Mouse (Mus musculus) kidney, adult 2 months (tissue): ENCODE measurements around the gene Efna3. TPM values are rescaled to one million over a fixed set of nuclear protein-coding genes. Genes with fewer than 3 reads are reported as not detected.
A peak's percentile ranks its signal among the peaks of the same experiment; 100 is the strongest.

Source experiments
- DNase-seq: peaks from one replicate; pipeline ENCODE4 v3.0.0; 2021
- H3K27ac ChIP-seq: fragments of 200-500 bp; 2 replicates; pipeline ENCODE4 v1.5.1; 2012; ENCODE audit warnings: low read depth, low read length, control low read depth, inconsistent platforms; ENCODE audit not compliant: insufficient read depth
- H3K27me3 ChIP-seq: fragments of 200-500 bp; replicated peaks from 2 replicates; pipeline ENCODE4 v1.6.1; 2012; ENCODE audit warnings: mild to moderate bottlenecking, moderate library complexity, low read length, inconsistent platforms; ENCODE audit not compliant: control insufficient read depth, insufficient read depth
- H3K36me3 ChIP-seq: fragments of 200-500 bp; 2 replicates; pipeline ENCODE4 v1.6.1; 2012; ENCODE audit warnings: mild to moderate bottlenecking, moderate library complexity, low read length, inconsistent platforms; ENCODE audit not compliant: control insufficient read depth, insufficient read depth
- H3K4me1 ChIP-seq: fragments of 200-500 bp; 2 replicates; pipeline ENCODE4 v1.6.1; 2011; ENCODE audit warnings: low read length; ENCODE audit not compliant: control insufficient read depth, insufficient read depth
- H3K4me3 ChIP-seq: fragments of 200-500 bp; 2 replicates; pipeline ENCODE4 v1.5.1; 2011; ENCODE audit warnings: mild to moderate bottlenecking, low read depth, low read length, control low read depth; ENCODE audit not compliant: insufficient read depth
- CTCF ChIP-seq: fragments of 200-500 bp; conservative IDR thresholded peaks from 2 replicates; pipeline ENCODE4 v1.5.1; 2011; ENCODE audit warnings: low read depth, mild to moderate bottlenecking, control low read depth, low read length, moderate library complexity, mixed read lengths; ENCODE audit not compliant: insufficient read depth, insufficient read length
- POLR2A ChIP-seq: fragments of 200-500 bp; IDR thresholded peaks from one replicate; pipeline ENCODE4 v1.6.1; 2011; ENCODE audit warnings: low read depth, low read length, control low read depth
- WGBS: fragments of 180-500 bp; shearing (Covaris S2); methylation state at CpG from one replicate; pipeline ENCODE4 v1.1.7; 2018; 5-methylcytosine and 5-hydroxymethylcytosine counted together
- polyA plus RNA-seq: library from polyadenylated mRNA; depleted of rRNA; stranded (reverse); fragments of >200 nt; gene quantifications from 2 replicates; pipeline ENCODE4 v1.2.3, GENCODE M21; 2012

Gene Efna3
- polyA plus RNA-seq, 1 experiment: 2.4 TPM

- no peak for DNase-seq
- no peak for TF ChIP-seq POLR2A
- no peak for TF ChIP-seq CTCF
- no peaks in the 10 kb centered on the region for H3K27me3 ChIP-seq
- H3K4me3 ChIP-seq: no peak overlapping the region
- 38% methylated on average over 4 of the region's 4 CpGs for WGBS
- H3K4me1 ChIP-seq: peaks cover 12% of the 10 kb centered on the region
- H3K27ac ChIP-seq: peak overlapping the region; percentile 42
- no peaks in the 10 kb centered on the region for H3K36me3 ChIP-seq
Measured at GRCm38 (mm10) chr3:89305105-89305504, 17.7 kb downstream of the Efna3 start.

GRCm38 (mm10) chr3:89304440-89304839 is 18.3 kb downstream of the Efna3 start:
- TF ChIP-seq POLR2A (no peak), CTCF (no peak)
- no peak overlapping the region for H3K27ac ChIP-seq
- H3K4me3 ChIP-seq: no peak overlapping the region
- H3K27me3 ChIP-seq: no peaks in the 10 kb centered on the region
- no peak for DNase-seq
- H3K4me1 ChIP-seq: peaks cover 12% of the 10 kb centered on the region
- WGBS: 83% methylated on average over 6 of the region's 6 CpGs
- H3K36me3 ChIP-seq: no peaks in the 10 kb centered on the region

- Histone ChIP-seq H3K36me3 (no peaks in the 10 kb centered on the region), H3K27ac (peak overlapping the region; percentile 5; the same call in 1 of the 2 replicates), H3K27me3 (no peaks in the 10 kb centered on the region), H3K4me3 (no peak overlapping the region), H3K4me1 (peaks cover 11% of the 10 kb centered on the region)
- TF ChIP-seq CTCF: 0 out of 2 replicates have a peak, but pooled peaks have one; percentile 4
- no peak for TF ChIP-seq POLR2A
- 66% methylated on average over 2 of the region's 2 CpGs for WGBS
- DNase-seq: no peak
Measured at GRCm38 (mm10) chr3:89300514-89300913, 22.3 kb downstream of the Efna3 start.

- H3K4me1 ChIP-seq: peaks cover 6% of the 10 kb centered on the region
- H3K36me3 ChIP-seq: no peaks in the 10 kb centered on the region
- TF ChIP-seq POLR2A (no peak), CTCF (no peak)
- WGBS: 23% methylated on average over 1 of the region's 1 CpGs
- 0 out of 2 replicates have a peak overlapping the region, but pooled peaks have one; percentile 5 for H3K27ac ChIP-seq
- H3K27me3 ChIP-seq: no peaks in the 10 kb centered on the region
- H3K4me3 ChIP-seq: no peak overlapping the region
- peak; percentile 90 for DNase-seq
Measured at GRCm38 (mm10) chr3:89300071-89300470, 22.7 kb downstream of the Efna3 start.

GRCm38 (mm10) chr3:89299499-89299898 is 23.3 kb downstream of the Efna3 start:
- peak; percentile 67 for DNase-seq
- TF ChIP-seq POLR2A (no peak), CTCF (peak; percentile 31; the same call in 1 of the 2 replicates)
- H3K4me3 ChIP-seq: peak overlapping the region; percentile 24; the same call in 1 of the 2 replicates
- H3K36me3 ChIP-seq: no peaks in the 10 kb centered on the region
- peaks cover 3% of the 10 kb centered on the region; the same call in 1 of the 2 replicates for H3K4me1 ChIP-seq
- no peaks in the 10 kb centered on the region for H3K27me3 ChIP-seq
- peak overlapping the region; percentile 7; the same call in 1 of the 2 replicates for H3K27ac ChIP-seq
- WGBS: 2% methylated on average over 14 of the region's 14 CpGs

DNA sequence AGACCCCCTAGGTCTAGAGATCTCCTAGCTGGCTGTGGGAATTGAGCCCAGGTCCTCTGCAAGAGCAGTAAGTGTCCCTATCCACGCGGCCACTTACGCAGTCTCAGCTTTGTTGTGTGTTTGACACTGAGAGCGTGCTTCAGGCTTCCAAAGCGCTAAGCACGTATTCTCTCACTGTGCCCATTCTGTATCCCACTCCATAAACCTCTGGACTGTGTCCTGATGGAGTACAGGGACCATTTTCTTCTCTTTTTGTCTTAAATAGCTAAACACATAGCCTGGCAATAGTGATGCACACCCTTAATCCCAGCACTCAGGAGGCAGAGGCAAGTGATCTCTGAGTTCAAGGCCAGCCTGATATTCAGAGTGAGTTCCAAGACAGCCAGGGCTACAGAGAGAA is 23.9 kb downstream of the Efna3 start:
- no peak overlapping the region for H3K4me3 ChIP-seq
- TF ChIP-seq POLR2A: no peak
- no peak for TF ChIP-seq CTCF
- H3K27ac ChIP-seq: no peak overlapping the region
- WGBS: 92% methylated on average over 6 of the region's 6 CpGs
- H3K36me3 ChIP-seq: no peaks in the 10 kb centered on the region
- no peak for DNase-seq
- H3K4me1 ChIP-seq: peaks cover 3% of the 10 kb centered on the region; the same call in 1 of the 2 replicates
- no peaks in the 10 kb centered on the region for H3K27me3 ChIP-seq

DNA sequence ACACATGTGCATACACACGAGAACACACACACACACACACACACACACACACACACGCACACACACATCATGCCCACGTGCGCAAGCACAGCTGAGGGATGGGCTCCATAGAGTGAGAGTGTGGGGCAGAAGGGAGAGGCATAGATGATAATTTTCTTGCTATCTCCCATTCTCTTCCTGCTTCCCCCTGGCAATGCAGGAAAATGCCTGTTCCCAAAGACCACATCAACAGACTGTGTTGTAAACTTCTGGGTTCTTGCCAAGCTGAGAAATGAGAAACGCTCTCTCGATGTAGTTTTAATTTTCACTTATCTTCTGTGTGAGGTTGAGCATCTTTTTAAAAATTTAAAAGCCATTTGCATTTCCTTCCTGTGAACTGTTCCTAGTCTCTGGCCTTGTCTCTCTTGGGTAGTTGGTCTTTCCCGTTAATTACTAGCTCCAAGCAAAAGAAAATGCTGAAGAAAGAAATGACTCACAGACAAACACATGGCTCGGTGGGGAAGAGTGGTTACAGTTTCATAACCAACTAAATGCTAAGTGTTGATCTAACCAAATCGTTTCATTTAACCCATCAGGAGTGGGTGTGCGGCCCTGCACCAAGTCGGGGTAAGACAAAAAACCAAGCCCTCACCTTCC is 25.9 kb downstream of the Efna3 start:
- WGBS: 81% methylated on average over 11 of the region's 11 CpGs
- DNase-seq: no peak
- Histone ChIP-seq H3K4me1 (peaks cover 9% of the 10 kb centered on the region; the same call in 1 of the 2 replicates), H3K4me3 (no peak overlapping the region), H3K27ac (no peak overlapping the region), H3K27me3 (no peaks in the 10 kb centered on the region), H3K36me3 (no peaks in the 10 kb centered on the region)
- TF ChIP-seq CTCF: no peak
- TF ChIP-seq POLR2A: no peak
